Mouse (Mus musculus): ENCODE data around the gene Cop1. TPM values are rescaled to one million over a fixed set of nuclear protein-coding genes. Genes with fewer than 3 reads are reported as not detected.
A peak's percentile ranks its signal among the peaks of the same experiment; 100 is the strongest.

Cop1 gene
- total RNA-seq (2021), result 100 to 1,000 TPM; 122 to 136 TPM
- long read RNA-seq, experiment 1, full-length matches to known transcripts, result 62 of 116 reads
- long read RNA-seq, experiment 1, partial matches to known transcripts, result 4 of 116 reads
- long read RNA-seq, experiment 1, other reads (novel, unspliced or antisense), result 50 of 116 reads
- long read RNA-seq, experiment 2, full-length matches to known transcripts, result 23 of 40 reads
- long read RNA-seq, experiment 2, partial matches to known transcripts, result 1 of 40 reads
- long read RNA-seq, experiment 2, other reads (novel, unspliced or antisense), result 16 of 40 reads

DNA sequence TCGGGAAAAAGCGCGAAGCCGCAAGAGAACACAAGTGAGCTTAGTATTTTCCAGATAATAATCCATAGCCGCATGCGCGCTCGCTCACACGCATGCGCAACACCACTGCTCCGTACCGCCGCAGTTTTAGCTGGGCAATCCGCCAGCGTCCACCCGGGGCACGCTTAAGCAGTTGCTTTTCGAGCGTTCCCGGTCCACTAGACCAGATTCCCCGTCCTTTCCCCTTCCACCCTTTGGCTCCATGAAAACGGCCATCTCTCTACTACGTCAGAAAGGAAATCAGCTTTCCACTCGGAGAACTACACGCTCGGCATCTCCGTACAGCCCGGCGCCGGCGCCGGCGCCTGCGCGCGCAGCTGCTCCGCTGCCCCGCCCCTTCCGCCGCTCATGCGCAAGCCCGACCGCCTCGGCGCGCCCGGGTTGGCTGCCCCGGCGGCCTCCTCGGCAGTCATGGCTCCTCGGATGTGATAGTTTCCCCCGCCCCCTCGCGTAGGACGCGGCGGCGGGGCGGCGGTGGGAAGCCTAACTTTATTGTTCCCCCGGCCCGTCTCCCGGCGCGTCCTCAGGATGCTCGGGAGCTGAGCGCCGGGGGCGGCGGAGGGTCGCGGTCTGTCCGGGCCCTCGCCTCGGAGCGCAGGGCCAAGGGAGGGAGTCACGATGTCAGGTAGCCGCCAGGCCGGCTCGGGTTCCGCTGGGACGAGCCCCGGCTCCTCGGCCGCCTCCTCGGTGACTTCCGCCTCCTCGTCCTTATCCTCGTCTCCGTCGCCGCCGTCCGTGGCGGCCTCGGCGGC, at the start of gene Cop1:
TSS of gene Cop1 (plus strand) at position 540 of the 791 bp plus-strand sequence.
- peak; percentile 95 for DNase-seq

DNA sequence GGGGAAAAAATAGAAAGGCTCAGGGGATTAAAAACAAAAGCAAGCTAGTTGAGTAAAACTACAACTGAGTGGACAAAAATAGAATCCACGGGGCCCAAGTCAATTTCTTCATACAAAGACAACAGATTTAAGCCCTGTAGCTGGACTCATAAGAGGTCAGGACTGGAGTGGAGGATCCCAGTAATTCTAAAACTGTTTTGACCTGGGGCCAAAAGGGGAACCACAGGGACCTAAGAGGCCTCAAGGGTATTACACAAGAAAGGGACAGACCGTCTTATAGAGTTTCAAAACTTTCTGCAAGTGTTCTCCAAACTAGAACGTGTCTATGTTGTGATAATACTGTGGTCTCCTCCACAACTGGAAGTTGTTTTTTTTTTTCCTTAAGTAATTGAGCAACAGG, 45.4 kb upstream of the Cop1 start:
- DNase-seq, result peak; percentile 65 to 70

DNA sequence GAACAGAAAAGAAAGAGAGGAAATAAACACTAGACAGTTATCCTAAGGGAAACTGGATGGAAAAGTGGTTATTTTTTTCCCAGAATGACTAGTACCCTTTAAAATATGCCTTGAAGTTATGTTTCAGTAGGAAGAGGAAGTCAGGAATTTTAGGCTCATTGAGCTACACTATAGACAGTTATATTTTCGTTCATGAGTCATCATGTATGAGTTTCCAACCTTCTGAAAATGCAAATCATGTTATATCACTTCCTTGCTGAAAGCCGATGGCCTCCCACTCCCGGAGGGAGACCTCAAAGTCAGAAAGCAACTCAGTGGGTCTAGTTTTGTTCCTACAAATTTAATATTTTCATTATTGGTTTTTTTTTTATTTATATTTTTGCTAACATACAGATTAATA, 33.5 kb upstream of the Cop1 start:
- DNase-seq, result no peak

GRCm38 (mm10) chr1:159199606-159200005, 32.5 kb upstream of the Cop1 start:
- no peak for DNase-seq

DNA sequence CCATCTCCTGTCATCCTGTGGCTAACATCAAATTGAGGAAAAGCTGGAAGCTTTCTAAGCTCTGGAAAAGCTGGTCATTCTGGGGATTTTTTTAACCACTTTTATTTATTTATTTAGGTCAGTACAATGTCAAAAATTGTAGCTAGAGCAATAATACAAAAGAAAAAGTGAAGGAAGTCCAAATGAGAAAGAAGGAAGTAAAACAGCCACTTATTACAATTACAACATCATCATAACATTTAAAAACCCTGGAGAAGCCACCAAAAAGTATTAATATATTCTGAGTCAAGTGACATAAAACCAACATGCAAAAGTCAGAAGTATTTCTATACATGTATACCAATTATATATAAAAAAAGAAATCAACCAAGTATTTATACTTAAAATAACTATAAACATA, 30.9 kb upstream of the Cop1 start:
- DNase-seq, result no peak

DNA sequence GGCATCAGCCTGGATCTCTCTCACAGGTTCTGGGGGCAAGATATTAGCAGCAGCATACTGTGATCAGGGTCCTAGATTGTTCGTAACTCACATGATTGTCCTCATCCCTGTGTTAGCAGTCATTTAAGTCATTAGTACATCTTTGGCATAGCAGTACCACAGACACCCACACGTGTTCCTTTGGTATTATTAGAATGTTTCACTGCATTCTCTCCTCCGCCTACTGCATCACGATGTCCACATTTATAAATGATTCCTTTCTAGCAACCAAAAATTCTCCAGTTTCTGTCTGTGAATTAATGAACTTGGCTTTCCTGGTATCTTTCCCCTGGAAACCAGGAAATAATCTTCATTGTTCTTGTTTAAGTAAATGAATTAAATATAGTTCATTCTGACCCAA, 20.4 kb upstream of the Cop1 start:
- no peak for DNase-seq

GRCm38 (mm10) chr1:159217437-159217836, 14.7 kb upstream of the Cop1 start:
- no peak for DNase-seq

- DNase-seq, result no peak
Observed at GRCm38 (mm10) chr1:159222046-159222445, 10.1 kb upstream of the Cop1 start.

DNA sequence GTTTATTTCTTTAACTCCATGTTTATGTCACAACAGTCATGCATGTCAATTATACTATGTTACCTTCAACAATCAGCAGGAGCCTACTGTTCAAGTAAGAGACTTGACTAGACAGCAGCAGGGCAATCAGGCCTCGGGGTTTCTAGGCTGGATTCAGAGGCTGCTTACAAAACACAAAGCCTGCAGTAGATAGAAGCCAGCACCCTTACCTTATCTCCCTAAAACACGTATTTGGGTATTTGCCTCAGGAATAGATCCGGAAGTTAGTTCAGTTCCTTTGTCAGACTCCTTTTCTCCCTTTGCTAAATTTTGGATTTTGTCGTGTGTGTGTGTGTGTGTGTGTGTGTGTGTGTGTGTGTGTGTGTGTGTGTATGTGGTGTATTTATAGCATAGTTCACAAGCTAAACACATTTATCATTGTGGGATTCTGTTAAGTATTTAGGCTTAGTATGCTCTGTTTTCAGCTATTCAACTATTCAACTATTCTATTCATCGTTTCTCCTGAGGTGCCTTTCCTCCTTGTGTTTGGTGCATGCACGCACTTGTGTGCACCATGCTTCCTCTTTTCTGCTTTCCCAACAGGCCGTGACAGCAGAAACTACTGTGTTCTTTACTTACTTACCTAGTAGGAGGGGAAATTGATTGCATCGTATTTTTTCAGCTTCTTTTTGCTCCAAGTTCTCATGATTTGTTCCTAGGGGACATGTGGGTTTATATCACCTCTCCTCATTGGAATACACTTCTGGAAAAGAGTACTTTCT, 6.9 kb upstream of the Cop1 start:
- no peak for DNase-seq

DNA sequence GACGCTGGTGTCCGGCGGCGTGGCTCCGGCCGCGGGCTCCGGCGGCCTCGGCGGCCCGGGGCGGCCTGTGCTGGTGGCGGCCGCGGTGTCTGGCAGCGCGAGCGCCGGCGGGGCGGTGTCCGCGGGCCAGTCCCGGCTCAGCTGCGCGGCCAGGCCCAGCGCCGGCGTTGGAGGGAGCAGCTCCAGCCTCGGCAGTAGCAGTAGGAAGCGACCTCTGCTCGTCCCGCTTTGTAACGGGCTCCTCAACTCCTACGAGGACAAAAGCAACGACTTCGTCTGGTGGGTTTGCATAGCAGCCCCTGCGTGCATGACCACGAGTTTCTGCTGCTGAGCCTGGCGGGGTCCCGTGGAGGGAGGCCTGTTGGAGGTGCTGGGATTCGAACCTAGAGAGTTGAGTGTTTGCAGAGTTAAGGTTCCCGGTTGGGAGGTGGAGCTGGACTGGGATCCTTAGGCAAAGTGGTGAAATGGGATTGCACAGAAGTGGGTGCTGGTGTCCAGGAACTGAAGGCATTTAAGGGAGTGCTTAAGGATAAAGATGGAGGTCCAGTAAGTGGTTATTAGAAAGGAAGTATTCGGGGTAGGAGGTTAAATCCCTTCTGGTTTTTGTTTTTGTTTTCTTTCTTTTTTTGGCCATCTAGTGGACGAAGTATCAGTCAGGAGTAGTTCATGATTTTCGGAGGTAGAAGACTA, 597 bp downstream of the Cop1 start:
- peak in 1 of 2 experiments; percentile 49 for DNase-seq

GRCm38 (mm10) chr1:159233426-159233825, 1.3 kb downstream of the Cop1 start:
- peak in 1 of 2 experiments; percentile 14 for DNase-seq

DNA sequence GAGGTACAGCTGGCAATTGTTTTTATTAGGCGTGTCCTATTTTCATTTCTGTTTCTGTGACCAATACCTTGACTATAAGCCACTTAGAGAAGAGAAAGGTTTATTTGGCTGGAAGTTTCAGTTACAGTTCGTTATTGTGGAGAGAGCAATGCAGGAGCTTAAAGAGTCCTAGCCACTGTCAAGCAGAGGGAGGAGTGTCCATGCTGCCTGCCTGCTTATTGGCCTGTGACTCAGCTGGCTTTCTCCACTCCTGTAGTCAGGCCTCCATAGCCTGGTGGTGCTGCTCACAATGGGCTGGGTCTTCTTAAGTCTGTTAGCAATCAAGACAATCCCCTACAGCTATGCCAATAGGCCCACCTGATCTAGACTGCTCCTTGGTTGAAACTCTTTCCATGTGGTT, 2.4 kb downstream of the Cop1 start:
- DNase-seq, result no peak

- no peak for DNase-seq
Observed at GRCm38 (mm10) chr1:159235674-159236073, 3.6 kb downstream of the Cop1 start.

- DNase-seq, result no peak
Observed at GRCm38 (mm10) chr1:159238147-159238546, 6.0 kb downstream of the Cop1 start.

- DNase-seq, result no peak
Observed at GRCm38 (mm10) chr1:159250320-159250719, 18.2 kb downstream of the Cop1 start.

DNA sequence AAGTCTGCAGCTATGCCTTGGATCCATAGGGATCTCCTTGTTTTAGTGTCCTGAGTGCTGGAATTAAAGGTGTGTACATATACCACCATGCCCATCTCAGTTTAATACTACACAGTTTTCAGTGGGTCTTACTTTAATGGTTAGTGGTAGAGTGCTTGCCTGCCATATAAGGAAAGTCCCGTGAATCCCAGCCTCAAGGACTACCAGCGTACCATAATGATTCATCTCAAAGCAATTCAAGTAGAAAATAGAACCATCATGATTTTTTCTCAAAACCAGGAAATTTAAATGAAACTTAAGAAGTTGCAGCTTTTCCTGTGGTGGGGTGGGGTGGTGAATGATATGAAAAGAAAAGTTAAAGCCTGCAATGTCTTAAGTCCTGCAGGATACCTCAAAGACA, 21.0 kb downstream of the Cop1 start:
- DNase-seq, result no peak

DNA sequence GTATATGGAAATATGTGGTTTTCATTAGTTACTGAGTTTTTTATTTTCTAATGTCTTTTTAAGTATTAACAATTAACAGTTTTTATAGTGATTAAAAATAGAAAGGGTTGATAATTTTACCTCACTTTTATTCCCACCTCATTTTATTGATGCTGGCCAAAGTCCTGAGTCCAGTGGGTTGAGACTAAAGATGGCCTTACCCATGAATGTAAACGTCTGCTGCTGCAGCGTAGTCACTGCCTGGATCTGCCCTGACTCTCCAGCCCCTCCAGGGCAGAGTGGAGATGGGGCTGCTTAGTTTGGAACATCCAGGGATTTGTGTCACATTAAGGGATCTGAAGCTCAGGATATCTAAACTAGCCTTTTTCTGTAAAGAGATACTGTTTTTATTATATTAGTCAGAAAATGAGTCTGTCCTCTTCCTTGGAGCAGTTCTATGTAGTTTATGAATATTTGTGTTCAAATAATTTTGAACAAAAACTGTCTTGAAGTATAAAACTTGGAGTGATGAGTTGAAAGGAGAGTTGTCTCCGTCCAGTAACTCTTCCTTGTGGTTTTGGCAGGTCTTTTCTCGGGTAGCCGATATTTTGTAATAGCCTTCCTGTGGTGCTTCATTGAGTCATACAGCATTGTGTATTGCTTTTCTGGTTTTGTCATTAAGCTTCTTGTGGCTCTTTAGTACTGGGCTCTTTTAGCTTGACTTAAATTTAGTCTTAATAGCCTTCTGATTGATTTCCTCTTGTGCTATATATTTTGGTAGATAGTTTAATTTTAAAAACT, 23.0 kb downstream of the Cop1 start:
- no peak for DNase-seq

DNA sequence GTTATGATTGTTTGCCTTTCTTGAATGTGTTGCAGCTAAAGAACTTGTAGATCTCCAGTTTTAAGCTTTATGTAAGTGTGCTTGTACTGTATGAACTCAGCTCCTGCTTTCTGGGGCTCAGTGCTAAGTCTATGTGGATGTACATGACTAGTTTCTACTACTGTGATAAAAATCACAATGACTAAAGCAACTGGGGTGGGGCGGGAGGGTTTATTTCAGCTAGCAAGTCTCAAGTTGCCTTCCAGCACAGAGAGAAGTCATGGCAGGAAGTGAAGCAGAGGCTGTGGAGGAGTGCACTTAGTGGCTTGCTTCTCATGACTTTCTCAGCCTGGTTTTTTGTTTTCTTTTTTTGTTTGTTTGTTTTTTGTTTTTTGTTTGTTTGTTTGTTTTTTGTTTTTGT, 24.4 kb downstream of the Cop1 start:
- no peak for DNase-seq

- DNase-seq, result no peak
Observed at GRCm38 (mm10) chr1:159263820-159264219, 31.7 kb downstream of the Cop1 start.

GRCm38 (mm10) chr1:159280072-159280471, 48.0 kb downstream of the Cop1 start:
- DNase-seq, result no peak

DNA sequence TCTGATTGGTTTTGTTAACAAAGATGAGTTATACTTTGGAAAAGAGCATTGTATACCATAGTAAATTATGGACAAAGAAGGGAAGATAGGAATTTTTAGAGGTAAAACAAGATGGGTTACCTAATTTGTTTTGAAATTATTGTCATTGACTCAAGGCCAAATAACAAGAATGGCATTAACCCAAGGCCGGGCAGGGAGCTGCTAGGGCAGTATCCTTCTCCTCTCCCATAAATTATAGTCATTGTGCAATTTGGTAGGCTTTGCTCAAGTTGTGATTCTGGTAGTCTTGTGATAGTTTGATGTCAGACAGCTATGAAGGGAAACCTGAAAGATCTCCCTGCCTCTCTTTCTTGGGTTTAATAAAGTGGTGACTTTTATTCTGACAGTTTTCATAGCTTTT, 49.7 kb downstream of the Cop1 start:
- no peak for DNase-seq

GRCm38 (mm10) chr1:159286833-159287232, 54.7 kb downstream of the Cop1 start:
- peak in 1 of 2 experiments; percentile 12 for DNase-seq

All from heart, adult 18-20 months (tissue).